Mouse (Mus musculus) myocyte (in vitro differentiated cells): ENCODE results near the gene Elovl6.

Experiments
- E2F4 ChIP-seq: IDR thresholded peaks from one replicate; pipeline ENCODE4 v1.6.1; 2011; ENCODE audit warnings: mild to moderate bottlenecking, control low read depth, moderate library complexity; ENCODE audit not compliant: insufficient read depth
- MAX ChIP-seq: IDR thresholded peaks from one replicate; pipeline ENCODE4 v1.6.1; 2011; ENCODE audit warnings: low read depth, mild to moderate bottlenecking, control low read depth
- MYOD1 ChIP-seq, 3 experiments: IDR thresholded peaks; one replicate each; pipeline ENCODE4 v1.6.1; 2011; ENCODE audit warnings: control low read depth in 2 of 3, low read depth in 2 of 3, mild to moderate bottlenecking in 2 of 3, moderate library complexity in 1 of 3; ENCODE audit not compliant: insufficient read length in 2 of 3, control insufficient read depth in 1 of 3
- POLR2A ChIP-seq: IDR thresholded peaks from one replicate; pipeline ENCODE4 v1.6.1; 2011; ENCODE audit warnings: low read depth, mild to moderate bottlenecking, control low read depth, moderate library complexity; ENCODE audit not compliant: insufficient read length
- POLR2AphosphoS2 ChIP-seq: IDR thresholded peaks from one replicate; pipeline ENCODE4 v1.6.1; 2011; ENCODE audit warnings: low read depth, control low read depth; ENCODE audit not compliant: insufficient read length
- SRF ChIP-seq: IDR thresholded peaks from one replicate; pipeline ENCODE4 v1.6.1; 2011; ENCODE audit warnings: low read depth; ENCODE audit not compliant: control insufficient read depth, insufficient read length
- USF1 ChIP-seq: IDR thresholded peaks from one replicate; pipeline ENCODE4 v1.6.1; 2011; ENCODE audit warnings: low read depth, mild to moderate bottlenecking, control low read depth, moderate library complexity

- TF ChIP-seq MAX (no peak), POLR2A (no peak), MYOD1 (IDR thresholded peaks at IDR 0.05; ENCODE audit: control insufficient read depth in 1 of 3, insufficient read length in 2 of 3, low read depth in 2 of 3) (no peak), SRF (no peak), USF1 (no peak), E2F4 (no peak), POLR2AphosphoS2 (no peak)
These were observed 25.4 kb downstream of the Elovl6 start for GRCm38 (mm10) chr3:129557566-129557965.
